Mouse (Mus musculus) bone marrow, adult 2 months (tissue): ENCODE measurements at regions not wholly inside any gene's neighbourhood (a gene's known extent, or its start where the extent isn't known, plus 50 kb on each side); places are given as distances from the start of the nearest gene placed in this dataset.

Source experiments
- CTCF ChIP-seq: fragments of 200-500 bp; IDR thresholded peaks from 2 replicates; pipeline ENCODE4 v1.5.1; 2011; ENCODE audit warnings: low read length, control low read depth; ENCODE audit not compliant: control insufficient read depth, insufficient read depth
- POLR2A ChIP-seq: fragments of 200-500 bp; IDR thresholded peaks from 2 replicates; pipeline ENCODE4 v1.6.1; 2011; ENCODE audit warnings: low read depth, mild to moderate bottlenecking, control low read depth, low read length, borderline replicate concordance; ENCODE audit not compliant: control insufficient read depth

DNA sequence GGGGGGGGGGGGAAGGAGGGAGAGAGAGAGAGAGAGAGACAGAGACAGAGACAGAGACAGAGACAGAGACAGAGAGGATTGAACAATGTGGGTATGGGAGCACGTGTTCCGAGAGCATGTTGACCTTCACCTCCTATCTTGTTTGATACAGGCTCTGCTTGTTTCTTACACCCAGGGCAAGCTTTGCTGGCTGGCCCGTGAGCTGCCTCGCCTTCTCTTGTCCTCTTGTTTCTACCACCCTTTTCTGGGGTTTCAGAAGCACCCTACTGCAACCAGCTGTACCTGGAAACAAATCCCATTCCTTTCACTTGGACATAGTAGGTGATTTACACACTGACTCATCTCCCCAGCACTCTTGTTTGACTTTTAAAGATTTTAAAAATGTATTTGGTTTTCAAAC, 516.0 kb upstream of the Mki67 start:
- TF ChIP-seq CTCF (no peak), POLR2A (no peak)
